Mouse (Mus musculus) yolk sac, embryonic 10.5 days (tissue): ENCODE data around the gene Gm17428.

ENCODE experiments used
- DNase-seq: peaks from one replicate; pipeline ENCODE4 v3.0.0-alpha.2; 2017; ENCODE audit warnings: low spot score

Gm17428 gene

DNA sequence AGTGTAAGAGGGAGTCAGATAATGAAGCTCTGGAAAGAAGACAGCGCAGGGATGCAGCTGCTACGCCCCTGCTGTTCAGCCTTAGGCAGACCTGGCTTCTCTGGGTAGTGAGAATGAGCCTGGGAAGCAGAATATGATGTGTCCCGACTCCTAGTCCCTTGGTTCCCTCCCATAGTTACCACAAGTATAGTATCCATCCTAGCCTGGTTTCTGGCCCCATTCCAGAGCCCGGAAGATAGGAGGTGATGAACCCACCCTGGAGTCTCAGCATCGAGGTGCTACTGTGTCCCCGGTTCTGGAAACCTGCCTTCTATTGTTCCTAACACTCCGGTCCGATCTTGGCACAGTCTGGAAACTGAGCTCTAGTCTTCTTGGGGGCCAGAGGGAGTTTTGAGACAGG is 31.7 kb downstream of the Gm17428 start:
- no peak for DNase-seq

DNA sequence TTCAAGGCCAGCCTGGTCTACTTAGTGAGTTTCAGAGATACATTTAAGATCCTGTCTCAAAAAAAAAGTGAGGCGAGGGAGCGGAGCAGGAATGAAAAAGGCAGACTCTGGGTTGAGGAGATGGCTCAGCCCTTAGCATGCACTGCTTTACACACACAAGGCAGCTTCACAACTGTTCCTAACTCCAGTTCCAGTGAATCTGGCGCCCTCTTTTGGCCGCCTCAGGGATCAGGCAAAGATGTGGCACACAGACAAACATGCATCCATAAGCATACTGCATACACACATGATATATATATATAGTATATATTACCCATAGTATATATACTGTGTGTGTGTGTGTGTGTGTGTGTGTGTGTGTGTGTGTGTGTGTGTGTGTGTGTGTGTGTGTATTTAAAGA is 34.4 kb downstream of the Gm17428 start:
- no peak for DNase-seq

DNA sequence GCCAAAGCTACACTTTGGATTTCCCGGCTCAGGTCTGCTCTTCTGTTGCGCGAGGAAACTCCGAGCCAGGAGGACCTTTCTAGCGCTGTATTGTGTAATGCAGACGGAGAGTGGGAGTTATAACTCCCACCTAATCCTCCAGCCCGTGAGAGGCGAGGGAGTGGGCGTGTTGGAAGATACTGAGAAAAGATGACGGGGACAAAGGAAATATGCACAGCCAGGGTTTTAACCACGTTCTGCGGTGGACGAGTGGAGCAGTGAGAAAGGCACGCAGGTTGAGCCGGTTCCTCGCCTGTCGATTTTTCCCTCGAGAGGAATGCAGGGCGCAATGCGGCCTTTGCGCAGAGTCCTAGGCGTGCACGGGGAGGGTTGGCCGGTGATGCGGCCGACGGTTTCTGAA is 37.9 kb downstream of the Gm17428 start:
- no peak for DNase-seq

DNA sequence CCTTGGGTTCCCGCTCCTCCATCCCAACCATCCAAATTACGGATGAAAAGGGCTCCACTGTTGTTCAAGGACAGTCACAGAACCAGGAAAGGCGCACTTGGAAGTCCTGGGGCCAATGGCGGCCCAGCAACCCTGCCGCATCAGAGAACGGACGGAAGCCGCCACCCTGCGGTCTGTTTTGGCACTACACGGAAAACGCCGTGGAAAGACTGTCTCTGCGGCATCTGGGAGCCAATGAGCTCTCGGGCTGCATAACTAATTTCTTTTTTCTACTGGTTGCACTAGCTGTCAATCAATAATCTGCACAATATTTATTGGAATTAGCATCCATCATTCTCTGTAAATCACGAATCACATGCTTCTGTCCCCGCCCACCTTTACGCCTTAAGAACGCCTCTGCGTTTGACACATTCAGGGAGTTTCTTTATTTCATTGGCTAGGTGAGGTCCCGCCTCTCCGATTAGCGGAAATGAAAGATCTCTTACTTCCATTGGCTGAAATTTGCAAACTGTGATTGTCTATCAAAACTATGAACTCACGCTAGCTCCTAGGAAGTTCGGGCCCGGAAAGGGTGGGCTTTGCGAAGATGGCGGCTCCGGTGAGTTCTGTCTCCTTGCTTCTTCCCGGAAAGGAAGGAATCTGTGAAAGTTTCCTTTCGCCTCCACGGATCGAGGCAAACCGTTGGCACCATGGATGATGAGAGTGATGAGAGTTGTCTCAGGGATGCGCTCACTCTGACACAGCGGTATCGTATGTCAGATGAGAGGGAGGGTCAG is 38.4 kb downstream of the Gm17428 start, which contains the start of gene Ngdn:
Ngdn (plus strand) TSS at position 464 of the 776 bp plus-strand sequence.
- DNase-seq, result peak; percentile 97

GRCm38 (mm10) chr14:55015767-55016111 is 39.0 kb downstream of the Gm17428 start:
- no peak for DNase-seq

DNA sequence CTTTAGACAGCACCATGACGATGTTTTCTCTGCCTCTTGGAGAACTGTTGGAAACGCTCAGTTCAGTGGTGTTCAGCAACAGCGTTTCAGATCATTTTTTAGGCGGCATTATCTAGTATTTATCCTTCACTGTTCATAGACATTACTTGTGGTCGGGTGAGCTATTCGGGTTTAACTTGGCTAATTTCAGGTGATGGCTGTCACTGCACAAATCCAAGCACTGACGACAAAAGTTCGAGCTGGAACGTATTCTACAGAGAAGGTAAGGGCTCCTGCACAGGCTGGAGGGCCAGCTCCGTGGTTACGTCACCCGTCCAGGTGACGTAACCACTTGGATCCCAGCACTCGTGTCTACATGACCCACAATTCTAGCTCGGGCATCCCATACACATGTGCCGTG is 40.1 kb downstream of the Gm17428 start:
- no peak for DNase-seq

DNA sequence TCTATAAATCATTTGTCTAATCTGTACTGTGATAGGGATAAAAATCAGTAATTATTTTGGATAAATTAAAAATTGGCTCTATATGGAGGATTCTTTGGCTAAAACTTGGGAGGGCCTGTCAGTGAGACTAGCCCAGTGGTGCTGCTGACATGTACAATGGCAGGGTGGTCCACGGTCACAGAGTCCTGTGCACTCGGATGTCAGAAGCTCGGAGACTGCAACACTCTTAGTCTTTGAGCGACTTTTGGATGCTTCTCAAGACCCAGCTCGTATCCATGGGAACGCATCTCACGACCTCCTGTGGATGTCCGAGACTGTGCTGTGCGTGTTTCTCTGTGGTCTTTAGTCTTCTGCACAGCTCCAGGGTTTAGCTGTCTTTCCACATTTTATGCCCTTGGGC is 43.7 kb downstream of the Gm17428 start:
- DNase-seq, result no peak

DNA sequence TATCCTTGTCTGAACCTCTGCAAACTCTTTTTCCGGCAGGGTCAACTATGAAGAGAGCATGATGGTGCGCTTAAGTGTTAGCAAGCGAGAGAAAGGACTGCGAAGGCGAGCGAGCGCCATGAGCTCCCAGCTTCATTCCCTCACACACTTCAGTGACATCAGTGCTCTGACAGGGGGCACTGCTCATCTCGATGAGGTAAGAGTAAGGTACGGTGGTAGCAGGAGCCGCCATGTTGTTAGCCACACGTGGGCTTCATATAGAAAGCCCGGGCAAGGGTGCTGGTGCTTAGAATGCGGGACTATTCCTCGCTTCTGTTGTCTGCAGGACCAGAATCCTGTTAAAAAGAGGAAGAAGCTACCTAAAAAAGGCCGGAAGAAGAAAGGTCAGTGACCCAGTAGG is 46.3 kb downstream of the Gm17428 start:
- DNase-seq, result no peak

DNA sequence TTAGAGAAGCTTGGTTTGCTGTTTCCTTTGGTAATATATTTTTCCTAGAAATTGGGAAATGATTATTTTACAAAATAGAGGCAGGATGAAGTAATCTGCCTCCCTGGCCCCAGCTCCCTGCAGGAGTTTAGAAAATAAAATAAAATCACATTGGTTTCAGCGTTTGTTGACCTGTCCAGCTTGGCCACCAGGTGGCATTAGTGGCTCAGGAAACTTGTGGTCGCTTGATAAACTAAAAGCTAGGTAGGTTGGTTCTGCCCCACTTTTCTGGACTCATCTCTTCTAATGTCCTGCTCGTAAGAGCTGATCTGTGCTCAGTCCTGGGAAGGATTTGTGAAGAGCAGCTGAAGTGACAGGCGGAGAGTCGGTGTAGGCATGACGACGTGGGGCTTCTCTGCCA is 47.5 kb downstream of the Gm17428 start:
- DNase-seq, result peak; percentile 12

DNA sequence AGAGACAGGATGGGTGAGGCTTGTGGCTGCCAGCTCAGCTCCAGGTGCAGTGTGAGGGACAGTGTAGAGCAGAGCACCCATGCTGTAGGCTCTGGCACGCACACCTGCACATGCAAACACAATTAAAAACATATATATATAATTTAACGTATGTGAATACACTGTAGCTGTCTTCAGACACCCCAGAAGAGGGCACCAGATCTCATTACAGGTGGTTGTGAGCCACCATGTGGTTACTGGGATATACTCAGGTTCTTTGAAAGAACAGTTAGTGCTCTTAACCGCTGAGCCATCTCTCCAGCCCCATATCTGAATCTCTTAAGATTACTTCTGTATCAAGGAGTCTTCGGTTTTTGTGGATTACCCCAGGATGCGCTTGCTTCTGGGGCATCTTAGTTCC is 48.8 kb downstream of the Gm17428 start:
- DNase-seq, result no peak
